Mouse (Mus musculus) kidney, embryonic 14.5 days (tissue): ENCODE data around the gene AU040320. TPM values are rescaled to one million over a fixed set of nuclear protein-coding genes. Genes with fewer than 3 reads are reported as not detected.

ENCODE experiments used
- ATAC-seq: fragments of 200-750 bp; cut with Nextera tagmentation; 2 replicates; pipeline ENCODE4 v1.8.0; 2017; ENCODE audit warnings: moderate number of reproducible peaks, mild to moderate bottlenecking, moderate TSS enrichment, moderate library complexity; ENCODE audit not compliant: low FRiP score, low TSS enrichment
- H3K27ac ChIP-seq: fragments of 300-500 bp; sonication (generic); 2 replicates; pipeline ENCODE4 v1.5.1; 2014; ENCODE audit warnings: low read depth, mild to moderate bottlenecking, low read length, moderate library complexity, mixed read lengths
- H3K27me3 ChIP-seq: fragments of 300-500 bp; sonication (generic); 2 replicates; pipeline ENCODE4 v1.6.1; 2014; ENCODE audit warnings: mild to moderate bottlenecking, low read length; ENCODE audit not compliant: control insufficient read depth, insufficient read depth
- H3K36me3 ChIP-seq: fragments of 300-500 bp; sonication (generic); 2 replicates; pipeline ENCODE4 v1.6.1; 2014; ENCODE audit warnings: low read length, mixed read lengths; ENCODE audit not compliant: control insufficient read depth, insufficient read depth
- H3K4me1 ChIP-seq: fragments of 300-500 bp; sonication (generic); 2 replicates; pipeline ENCODE4 v1.6.1; 2014; ENCODE audit warnings: low read length, mixed read lengths; ENCODE audit not compliant: control insufficient read depth, insufficient read depth
- H3K4me2 ChIP-seq: fragments of 300-500 bp; sonication (generic); replicated peaks from 2 replicates; pipeline ENCODE4 v1.6.1; 2014; ENCODE audit warnings: low read depth, mild to moderate bottlenecking, low read length
- H3K4me3 ChIP-seq: fragments of 300-500 bp; sonication (generic); 2 replicates; pipeline ENCODE4 v1.5.1; 2014; ENCODE audit warnings: mild to moderate bottlenecking, low read length
- H3K9ac ChIP-seq: fragments of 300-500 bp; sonication (generic); 2 replicates; pipeline ENCODE4 v1.6.1; 2014; ENCODE audit warnings: low read depth, mild to moderate bottlenecking, low read length, moderate library complexity
- H3K9me3 ChIP-seq: fragments of 300-500 bp; sonication (generic); 2 replicates; pipeline ENCODE4 v1.6.1; 2016; ENCODE audit warnings: low read length; ENCODE audit not compliant: control insufficient read depth
- WGBS: fragments of 180-500 bp; shearing (Covaris S2); extraction: QIAGEN DNeasy Blood & Tissue Kit; methylation state at CpG from one replicate; pipeline ENCODE4 v1.1.7; 2014; 5-methylcytosine and 5-hydroxymethylcytosine counted together
- polyA plus RNA-seq: library from polyadenylated mRNA; unstranded; fragments of >200 nt; fragmentation: Nextera tagmentation; extraction: Ambion mirVana; gene quantifications from 2 replicates; pipeline ENCODE4 v1.2.1, GENCODE M21; 2014

Gene AU040320
- polyA plus RNA-seq, 1 experiment from 2014 or later = 23.4 TPM

DNA sequence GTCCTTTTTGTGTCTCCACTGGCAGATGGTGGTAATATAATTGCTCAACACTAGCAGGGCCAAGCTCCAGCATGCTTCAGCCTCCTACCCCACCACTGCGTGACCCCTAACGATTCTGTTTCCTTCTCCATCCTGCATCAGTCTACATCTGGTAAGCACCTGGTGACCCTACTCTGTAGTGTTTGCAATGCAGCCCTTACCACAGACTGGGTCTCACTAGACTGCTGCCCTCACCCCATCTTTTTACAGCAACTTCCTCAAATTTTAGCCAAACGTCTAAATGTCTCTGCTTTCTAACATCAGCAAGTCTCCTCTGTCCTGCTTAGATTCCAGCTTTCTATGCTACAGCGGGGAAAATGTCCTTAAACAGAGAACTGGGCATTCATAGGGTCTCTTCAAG lies 17.5 kb downstream of the AU040320 start:
- Histone ChIP-seq H3K27ac (no peak overlapping the region), H3K4me1 (no peaks in the 10 kb centered on the region), H3K4me2 (no peak overlapping the region), H3K9me3 (no peaks in the 10 kb centered on the region), H3K36me3 (0 out of 2 replicates have a peak, but pooled peaks cover 3% of the 10 kb centered on the region), H3K4me3 (no peak overlapping the region), H3K9ac (no peak overlapping the region), H3K27me3 (no peaks in the 10 kb centered on the region)
- ATAC-seq = no peak
- 90% methylated on average over 4 of the region's 4 CpGs for WGBS

DNA sequence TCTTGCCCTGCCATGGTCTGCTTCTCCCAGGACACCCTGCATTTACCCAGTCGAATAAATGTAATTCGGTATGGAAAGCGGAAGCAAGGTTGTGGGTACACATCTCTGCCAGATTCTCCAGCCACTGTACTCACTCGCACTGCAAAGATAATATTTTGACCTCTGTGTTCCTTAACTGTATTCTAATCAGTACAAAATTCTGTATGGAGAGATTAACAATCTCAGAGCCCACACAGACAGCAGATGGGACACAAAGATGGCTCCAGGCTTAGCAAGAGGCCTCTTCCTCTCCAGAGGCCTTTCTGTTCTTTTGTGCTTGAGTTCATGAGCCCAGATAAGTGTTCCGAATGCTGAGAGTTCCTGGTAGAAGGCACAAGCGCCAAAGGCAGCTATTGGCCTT lies 20.5 kb downstream of the AU040320 start:
- no peak overlapping the region for H3K4me3 ChIP-seq
- no peak for ATAC-seq
- no peak overlapping the region for H3K27ac ChIP-seq
- 0 out of 2 replicates have a peak, but pooled peaks cover 3% of the 10 kb centered on the region for H3K4me1 ChIP-seq
- no peak overlapping the region for H3K4me2 ChIP-seq
- 0 out of 2 replicates have a peak, but pooled peaks cover 3% of the 10 kb centered on the region for H3K36me3 ChIP-seq
- no peaks in the 10 kb centered on the region for H3K27me3 ChIP-seq
- no peaks in the 10 kb centered on the region for H3K9me3 ChIP-seq
- 94% methylated on average over 6 of the region's 6 CpGs for WGBS
- H3K9ac ChIP-seq = no peak overlapping the region

DNA sequence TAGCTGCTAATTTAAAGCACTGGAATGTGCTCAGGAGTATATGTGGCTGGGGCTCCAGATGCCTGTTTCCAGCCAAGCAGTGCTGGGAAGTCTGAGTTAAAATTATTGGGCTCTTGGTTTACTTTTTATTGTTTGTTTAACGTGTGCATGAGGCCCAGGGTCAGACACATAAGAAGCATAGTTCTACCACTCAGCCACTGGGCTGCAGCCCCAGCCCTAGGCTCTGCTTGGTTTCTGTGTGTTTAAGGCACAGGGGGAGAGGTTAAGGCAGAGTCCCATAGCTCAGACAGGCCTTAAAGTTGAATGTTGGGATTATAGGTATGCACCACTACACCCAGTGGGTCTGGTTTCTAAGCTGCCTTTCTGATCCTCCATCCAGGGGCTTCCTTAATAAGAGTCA lies 21.8 kb downstream of the AU040320 start:
- no peak for ATAC-seq
- no peaks in the 10 kb centered on the region for H3K27me3 ChIP-seq
- no peak overlapping the region for H3K4me2 ChIP-seq
- no peak overlapping the region for H3K27ac ChIP-seq
- H3K9me3 ChIP-seq = no peaks in the 10 kb centered on the region
- whole genome bisulfite sequencing = 52% methylated on average over 1 of the region's 1 CpGs
- H3K9ac ChIP-seq = no peak overlapping the region
- peaks cover 6% of the 10 kb centered on the region; the same call in 1 of the 2 replicates for H3K4me1 ChIP-seq
- H3K4me3 ChIP-seq = no peak overlapping the region
- 0 out of 2 replicates have a peak, but pooled peaks cover 3% of the 10 kb centered on the region for H3K36me3 ChIP-seq

DNA sequence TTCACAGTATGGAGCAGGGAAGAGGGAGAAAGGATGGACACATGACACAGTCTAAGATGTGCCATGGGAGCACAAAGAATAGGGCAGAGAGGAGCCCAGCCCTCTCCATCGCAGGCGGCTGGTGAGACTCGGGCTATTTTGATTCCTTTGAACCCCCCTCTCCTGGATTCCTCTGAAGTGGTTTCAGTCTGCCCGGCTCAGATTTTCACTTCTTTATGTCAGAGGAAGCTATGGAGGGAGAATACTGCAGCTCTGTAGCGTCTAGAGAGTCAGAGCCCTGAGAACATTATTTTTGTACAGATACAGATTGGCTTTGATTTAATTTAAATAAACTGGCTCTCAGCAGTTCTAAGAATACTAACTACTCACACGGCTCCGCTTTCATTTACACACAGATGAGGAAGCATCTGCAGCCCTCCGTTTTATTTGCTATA lies 25.8 kb downstream of the AU040320 start:
- H3K4me1 ChIP-seq = peaks cover 6% of the 10 kb centered on the region; the same call in 1 of the 2 replicates
- H3K36me3 ChIP-seq = no peaks in the 10 kb centered on the region
- H3K9me3 ChIP-seq = no peaks in the 10 kb centered on the region
- 41% methylated on average over 8 of the region's 8 CpGs for WGBS
- H3K27ac ChIP-seq = no peak overlapping the region
- no peak for ATAC-seq
- no peak overlapping the region for H3K4me2 ChIP-seq
- H3K9ac ChIP-seq = no peak overlapping the region
- no peaks in the 10 kb centered on the region for H3K27me3 ChIP-seq
- H3K4me3 ChIP-seq = no peak overlapping the region

DNA sequence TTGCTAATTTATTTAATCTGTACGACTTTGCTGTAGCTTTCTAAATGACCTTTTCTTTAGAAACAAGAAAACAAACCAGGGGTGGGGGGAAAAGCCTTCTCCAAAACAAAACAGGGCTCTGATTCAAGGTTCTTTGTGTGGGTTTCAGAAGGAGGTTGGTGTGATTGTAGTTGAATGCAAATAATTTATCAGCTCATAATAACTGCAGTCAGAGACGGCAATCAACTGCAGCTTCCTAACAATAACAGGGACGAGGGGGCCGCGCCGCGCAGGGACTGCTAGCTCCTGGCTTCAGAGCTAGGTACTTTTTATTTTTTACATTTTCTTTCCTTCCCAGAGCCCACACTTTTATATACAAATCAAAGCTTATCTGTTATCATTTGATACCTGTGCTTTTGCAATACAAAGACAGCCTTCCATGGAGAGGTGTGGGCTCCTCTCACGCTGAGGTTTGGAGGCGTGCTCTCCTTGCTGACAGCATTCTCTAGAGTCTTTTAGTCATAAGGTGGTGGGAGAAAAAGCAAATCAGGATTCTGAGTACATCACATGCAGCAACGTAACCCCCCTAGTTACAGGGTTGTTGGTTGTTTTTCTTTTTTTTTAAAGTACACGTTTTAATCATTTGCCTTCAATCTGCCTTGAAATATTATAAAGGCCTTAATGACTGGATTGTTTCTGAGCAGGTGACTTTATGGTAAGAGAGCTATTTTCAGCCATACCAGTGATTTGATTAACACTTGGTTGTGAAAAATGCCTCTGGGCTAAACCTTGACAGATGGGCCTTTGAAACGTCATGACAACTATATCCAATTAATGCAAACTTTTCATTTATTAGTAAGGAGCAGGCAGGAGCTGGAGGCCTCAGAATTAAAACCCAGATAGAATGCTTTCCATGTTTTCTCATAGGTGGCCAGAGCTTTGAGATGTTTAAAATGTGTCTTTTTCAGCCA lies 26.8 kb downstream of the AU040320 start:
- WGBS = 55% methylated on average over 12 of the region's 12 CpGs
- Histone ChIP-seq H3K27me3 (no peaks in the 10 kb centered on the region), H3K36me3 (no peaks in the 10 kb centered on the region), H3K4me3 (no peak overlapping the region), H3K27ac (no peak overlapping the region), H3K9me3 (no peaks in the 10 kb centered on the region), H3K4me2 (no peak overlapping the region), H3K4me1 (peaks cover 6% of the 10 kb centered on the region; the same call in 1 of the 2 replicates), H3K9ac (no peak overlapping the region)
- no peak for ATAC-seq

DNA sequence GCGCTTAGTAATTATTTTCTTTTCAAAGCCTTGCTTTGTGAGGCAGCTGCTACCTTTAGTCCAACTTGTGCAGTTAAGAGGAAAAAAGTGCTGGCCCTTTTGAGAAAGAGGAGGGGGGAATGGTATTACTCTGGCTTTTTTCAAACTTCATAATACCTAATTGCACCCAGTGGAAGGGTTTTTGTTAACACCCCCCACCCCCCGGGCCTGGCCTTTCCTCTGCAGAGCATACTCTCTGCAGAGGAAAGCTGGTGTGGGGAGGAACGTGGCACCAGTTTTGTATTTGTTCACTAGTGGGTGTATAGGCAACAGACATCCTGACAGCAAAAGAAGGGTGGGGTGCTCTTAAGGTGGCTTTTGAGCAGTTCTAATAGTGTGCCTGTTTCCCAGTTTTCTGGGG lies 28.5 kb downstream of the AU040320 start:
- H3K4me2 ChIP-seq = no peak overlapping the region
- H3K27ac ChIP-seq = no peak overlapping the region
- H3K4me3 ChIP-seq = no peak overlapping the region
- no peaks in the 10 kb centered on the region for H3K36me3 ChIP-seq
- H3K27me3 ChIP-seq = no peaks in the 10 kb centered on the region
- no peaks in the 10 kb centered on the region for H3K9me3 ChIP-seq
- no peak overlapping the region for H3K9ac ChIP-seq
- peaks cover 6% of the 10 kb centered on the region; the same call in 1 of the 2 replicates for H3K4me1 ChIP-seq
- WGBS = 69% methylated on average over 3 of the region's 3 CpGs
- ATAC-seq = no peak

DNA sequence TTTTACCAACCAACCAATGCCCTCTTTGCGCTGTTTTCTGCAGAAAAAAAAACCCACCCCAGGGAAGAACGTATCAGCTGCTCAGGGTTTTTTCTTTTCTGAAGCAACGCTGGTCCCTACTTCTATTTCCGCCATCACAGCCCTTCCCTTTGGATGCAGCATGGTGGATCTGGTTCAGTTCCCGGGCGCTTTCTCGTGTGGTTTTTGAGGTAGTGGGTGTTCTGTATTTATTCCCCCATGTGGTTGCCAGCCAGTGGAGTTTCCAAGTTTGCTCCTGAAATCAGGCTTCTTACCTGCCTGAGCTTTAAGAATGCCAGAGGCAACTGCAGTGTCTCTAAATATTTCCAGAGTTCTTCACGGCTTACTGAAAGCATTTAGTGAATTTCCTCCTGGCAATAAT lies 29.2 kb downstream of the AU040320 start:
- Histone ChIP-seq H3K27me3 (no peaks in the 10 kb centered on the region), H3K4me3 (no peak overlapping the region), H3K36me3 (no peaks in the 10 kb centered on the region), H3K4me1 (peaks cover 6% of the 10 kb centered on the region; the same call in 1 of the 2 replicates), H3K9me3 (no peaks in the 10 kb centered on the region), H3K9ac (no peak overlapping the region), H3K27ac (no peak overlapping the region), H3K4me2 (no peak overlapping the region)
- WGBS = 85% methylated on average over 8 of the region's 8 CpGs
- ATAC-seq = no peak

DNA sequence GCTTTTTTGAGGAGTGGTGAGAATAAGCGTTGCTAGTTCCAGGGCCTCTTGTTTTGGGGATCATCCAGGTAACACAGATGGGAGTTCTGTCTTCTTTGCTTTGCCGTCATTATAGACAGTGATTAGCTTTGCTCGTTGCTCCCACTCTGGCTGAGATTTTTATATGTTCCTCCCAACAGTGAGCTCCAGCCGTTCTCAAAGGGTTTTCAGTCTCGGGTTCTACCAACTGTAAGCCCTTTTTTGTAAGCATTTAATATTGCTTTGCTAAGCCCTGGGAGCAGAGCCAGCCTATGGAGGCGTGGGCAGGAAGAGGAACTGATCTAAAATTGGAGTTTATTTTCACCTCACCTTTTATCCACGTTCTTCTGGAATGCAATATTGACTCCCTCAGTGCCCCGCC lies 29.7 kb downstream of the AU040320 start:
- 81% methylated on average over 8 of the region's 8 CpGs for WGBS
- no peak for ATAC-seq
- Histone ChIP-seq H3K4me3 (no peak overlapping the region), H3K9me3 (no peaks in the 10 kb centered on the region), H3K9ac (no peak overlapping the region), H3K36me3 (no peaks in the 10 kb centered on the region), H3K27me3 (no peaks in the 10 kb centered on the region), H3K4me1 (peaks cover 6% of the 10 kb centered on the region; the same call in 1 of the 2 replicates), H3K4me2 (no peak overlapping the region), H3K27ac (no peak overlapping the region)
